Mouse (Mus musculus) intestine, postnatal 0 days (tissue): ENCODE data around the gene Slc9a4. TPM values are rescaled to one million over a fixed set of nuclear protein-coding genes. Genes with fewer than 3 reads are reported as not detected.
A peak's percentile ranks its signal among the peaks of the same experiment; 100 is the strongest.

ENCODE experiments used
- ATAC-seq: fragments of 200-750 bp; cut with Nextera tagmentation; 2 replicates; pipeline ENCODE4 v1.8.0; 2017; ENCODE audit warnings: mild to moderate bottlenecking, moderate TSS enrichment, moderate library complexity
- H3K27ac ChIP-seq: fragments of 300-500 bp; sonication (generic); 2 replicates; pipeline ENCODE4 v1.5.1; 2014; ENCODE audit warnings: mild to moderate bottlenecking, low read depth, low read length, moderate library complexity
- H3K27me3 ChIP-seq: fragments of 300-500 bp; sonication (generic); replicated peaks from 2 replicates; pipeline ENCODE4 v1.6.1; 2014; ENCODE audit warnings: low read length, mixed read lengths; ENCODE audit not compliant: control insufficient read depth, insufficient read depth
- H3K36me3 ChIP-seq: fragments of 300-500 bp; sonication (generic); 2 replicates; pipeline ENCODE4 v1.6.1; 2014; ENCODE audit warnings: mild to moderate bottlenecking, moderate library complexity; ENCODE audit not compliant: control insufficient read depth, insufficient read depth
- H3K4me1 ChIP-seq: fragments of 300-500 bp; sonication (generic); replicated peaks from 2 replicates; pipeline ENCODE4 v1.6.1; 2014; ENCODE audit warnings: antibody characterized with exemption, low read length, mixed read lengths; ENCODE audit not compliant: control insufficient read depth, insufficient read depth
- H3K4me2 ChIP-seq: fragments of 300-500 bp; sonication (generic); replicated peaks from 2 replicates; pipeline ENCODE4 v1.6.1; 2014; ENCODE audit warnings: low read depth, mild to moderate bottlenecking, moderate library complexity
- H3K4me3 ChIP-seq: fragments of 300-500 bp; sonication (generic); 2 replicates; pipeline ENCODE4 v1.5.1; 2014; ENCODE audit warnings: low read depth, low read length
- H3K9ac ChIP-seq: fragments of 300-500 bp; sonication (generic); 2 replicates; pipeline ENCODE4 v1.6.1; 2014; ENCODE audit warnings: mild to moderate bottlenecking, low read depth, low read length
- H3K9me3 ChIP-seq: fragments of 300-500 bp; sonication (generic); 2 replicates; pipeline ENCODE4 v1.6.1; 2016; ENCODE audit warnings: mixed run types; ENCODE audit not compliant: control insufficient read depth
- CTCF ChIP-seq: sonication (generic); IDR thresholded peaks from 2 replicates; pipeline ENCODE4 v1.5.1; 2016; ENCODE audit warnings: low read depth, mild to moderate bottlenecking, control low read depth, antibody characterized with exemption, moderate library complexity
- WGBS: fragments of 180-500 bp; shearing (Covaris S2); extraction: QIAGEN DNeasy Blood & Tissue Kit; methylation state at CpG from one replicate; pipeline ENCODE4 v1.1.7; 2014; 5-methylcytosine and 5-hydroxymethylcytosine counted together
- polyA plus RNA-seq: library from polyadenylated mRNA; unstranded; fragments of >200 nt; fragmentation: Nextera tagmentation; extraction: Ambion mirVana; gene quantifications from 2 replicates; pipeline ENCODE4 v1.2.1, GENCODE M21; 2015

The Slc9a4 gene
- polyA plus RNA-seq, 1 experiment from 2014 or later = 0.20 TPM

DNA sequence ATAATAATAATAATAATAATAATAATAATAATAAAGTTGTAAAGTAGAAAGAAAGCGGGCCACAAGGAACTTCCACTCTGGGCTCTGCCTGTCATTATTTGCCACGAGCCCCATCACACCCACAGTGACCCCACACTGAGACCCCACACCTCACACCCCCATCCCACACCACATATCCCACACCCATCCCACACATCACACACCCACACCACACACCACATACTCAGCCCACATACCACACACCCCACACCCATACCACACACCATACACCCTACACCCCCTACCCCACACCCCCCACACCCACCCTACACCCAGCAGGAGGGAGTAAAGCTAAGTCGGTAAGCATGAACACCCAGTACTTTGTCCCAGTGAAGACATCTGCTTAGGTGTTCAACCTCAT is 21.6 kb downstream of the Slc9a4 start:
- no peaks in the 10 kb centered on the region for H3K27me3 ChIP-seq
- ATAC-seq = no peak
- no peak overlapping the region for H3K27ac ChIP-seq
- no peak for TF ChIP-seq CTCF
- no peak overlapping the region for H3K4me2 ChIP-seq
- 85% methylated on average over 3 of the region's 3 CpGs for WGBS
- H3K36me3 ChIP-seq = no peaks in the 10 kb centered on the region
- no peak overlapping the region for H3K9ac ChIP-seq
- no peaks in the 10 kb centered on the region for H3K4me1 ChIP-seq
- H3K4me3 ChIP-seq = no peak overlapping the region
- H3K9me3 ChIP-seq = no peaks in the 10 kb centered on the region

DNA sequence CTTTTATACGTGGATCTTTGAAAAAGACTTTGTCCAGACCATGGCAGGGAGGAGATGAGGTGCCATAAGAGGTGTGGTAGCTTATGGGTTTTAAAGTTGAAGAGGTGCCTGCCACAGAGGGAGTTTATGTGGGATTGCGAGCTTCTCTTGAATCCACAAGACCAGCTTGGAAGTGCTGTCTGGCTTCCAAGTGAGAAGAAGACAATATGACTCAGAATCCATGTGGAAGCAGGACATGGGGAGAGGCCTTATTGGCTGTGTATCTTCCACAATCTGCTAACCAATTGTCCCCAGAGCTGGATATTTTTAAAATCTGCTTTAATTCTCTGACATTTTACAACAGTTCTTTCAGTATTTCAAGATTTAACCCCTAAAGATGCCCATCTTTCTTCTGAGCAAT is 33.3 kb downstream of the Slc9a4 start:
- H3K9me3 ChIP-seq = no peaks in the 10 kb centered on the region
- WGBS = 90% methylated on average over 2 of the region's 2 CpGs
- no peak overlapping the region for H3K4me2 ChIP-seq
- H3K27me3 ChIP-seq = no peaks in the 10 kb centered on the region
- no peak overlapping the region for H3K4me3 ChIP-seq
- no peaks in the 10 kb centered on the region for H3K36me3 ChIP-seq
- H3K4me1 ChIP-seq = no peaks in the 10 kb centered on the region
- H3K9ac ChIP-seq = no peak overlapping the region
- no peak for ATAC-seq
- H3K27ac ChIP-seq = no peak overlapping the region
- TF ChIP-seq CTCF = no peak

DNA sequence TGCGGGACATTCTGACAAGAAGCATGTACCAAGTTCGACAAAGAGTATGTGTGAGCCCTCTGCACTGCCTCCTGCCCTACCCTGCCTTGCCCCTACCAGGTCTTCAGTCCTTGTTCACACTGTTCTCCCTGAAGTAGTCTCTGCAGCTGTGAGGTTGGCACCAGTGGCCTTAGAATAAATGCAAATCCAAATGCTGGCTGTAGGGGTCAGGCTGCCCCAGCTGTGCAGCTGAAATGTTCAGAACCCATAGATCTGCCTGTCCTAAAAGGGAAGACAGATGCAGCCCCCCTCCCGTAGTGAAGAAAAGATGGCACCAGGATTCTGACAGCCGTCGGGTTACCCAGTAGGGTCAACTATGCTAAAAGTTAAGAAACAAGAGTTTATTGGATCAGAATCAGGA is 39.2 kb downstream of the Slc9a4 start:
- peak; percentile 78 for TF ChIP-seq CTCF
- no peak overlapping the region for H3K4me2 ChIP-seq
- H3K4me3 ChIP-seq = no peak overlapping the region
- H3K27me3 ChIP-seq = no peaks in the 10 kb centered on the region
- no peak overlapping the region for H3K9ac ChIP-seq
- no peaks in the 10 kb centered on the region for H3K4me1 ChIP-seq
- no peak overlapping the region for H3K27ac ChIP-seq
- WGBS = 80% methylated on average over 5 of the region's 5 CpGs
- H3K36me3 ChIP-seq = no peaks in the 10 kb centered on the region
- no peaks in the 10 kb centered on the region for H3K9me3 ChIP-seq
- ATAC-seq = no peak

DNA sequence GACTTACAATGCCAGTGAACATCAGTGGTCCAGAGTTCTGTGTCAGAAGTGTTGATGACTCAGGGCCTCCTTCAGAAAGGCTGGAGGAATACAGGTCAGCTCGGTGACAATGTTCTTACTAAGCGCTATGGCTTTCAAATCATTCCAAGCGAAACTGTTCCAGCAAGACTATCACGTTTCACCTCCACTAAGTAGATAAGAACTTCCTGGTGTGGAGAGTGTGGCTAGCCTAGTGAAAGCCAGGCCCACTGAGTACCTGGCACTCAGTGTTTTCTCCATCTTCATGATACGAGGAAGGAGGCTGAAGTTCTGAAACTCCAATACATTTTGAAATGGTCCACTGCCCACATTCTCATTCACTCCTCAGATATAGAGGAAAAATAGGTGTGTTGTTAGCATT is 40.0 kb downstream of the Slc9a4 start:
- no peaks in the 10 kb centered on the region for H3K4me1 ChIP-seq
- no peak for TF ChIP-seq CTCF

DNA sequence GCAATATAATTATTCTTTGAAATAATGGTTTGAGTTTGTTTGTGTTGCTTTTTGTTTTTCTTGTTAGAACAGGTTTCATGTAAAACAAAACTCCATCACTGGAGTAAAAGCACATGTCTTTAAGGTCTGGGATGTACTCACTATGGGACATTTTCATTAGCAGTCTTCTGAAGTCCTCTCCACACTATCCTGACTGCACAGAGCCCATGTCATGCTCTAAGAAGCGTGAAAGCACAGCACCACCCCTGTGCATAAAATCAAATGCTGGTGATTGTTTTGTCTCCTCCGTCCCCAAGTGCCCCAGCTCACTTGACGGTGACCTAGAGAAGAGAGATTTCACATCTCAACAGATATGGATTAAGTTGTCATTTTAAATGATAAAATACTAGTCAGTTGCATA is 45.1 kb downstream of the Slc9a4 start:
- no peaks in the 10 kb centered on the region for H3K36me3 ChIP-seq
- H3K4me2 ChIP-seq = no peak overlapping the region
- ATAC-seq = no peak
- H3K4me1 ChIP-seq = no peaks in the 10 kb centered on the region
- no peaks in the 10 kb centered on the region for H3K9me3 ChIP-seq
- no peak overlapping the region for H3K27ac ChIP-seq
- no peaks in the 10 kb centered on the region for H3K27me3 ChIP-seq
- H3K9ac ChIP-seq = no peak overlapping the region
- 75% methylated on average over 3 of the region's 3 CpGs for WGBS
- no peak for TF ChIP-seq CTCF
- no peak overlapping the region for H3K4me3 ChIP-seq

More for the DNA sequence above, 40.0 kb downstream of the Slc9a4 start:
- Histone ChIP-seq H3K36me3 (no peaks in the 10 kb centered on the region), H3K9ac (no peak overlapping the region), H3K4me3 (no peak overlapping the region), H3K27me3 (no peaks in the 10 kb centered on the region), H3K27ac (no peak overlapping the region), H3K4me2 (no peak overlapping the region), H3K9me3 (no peaks in the 10 kb centered on the region)
- WGBS = 53% methylated on average over 5 of the region's 5 CpGs
- peak; percentile 45; the same call in 1 of the 2 replicates for ATAC-seq

DNA sequence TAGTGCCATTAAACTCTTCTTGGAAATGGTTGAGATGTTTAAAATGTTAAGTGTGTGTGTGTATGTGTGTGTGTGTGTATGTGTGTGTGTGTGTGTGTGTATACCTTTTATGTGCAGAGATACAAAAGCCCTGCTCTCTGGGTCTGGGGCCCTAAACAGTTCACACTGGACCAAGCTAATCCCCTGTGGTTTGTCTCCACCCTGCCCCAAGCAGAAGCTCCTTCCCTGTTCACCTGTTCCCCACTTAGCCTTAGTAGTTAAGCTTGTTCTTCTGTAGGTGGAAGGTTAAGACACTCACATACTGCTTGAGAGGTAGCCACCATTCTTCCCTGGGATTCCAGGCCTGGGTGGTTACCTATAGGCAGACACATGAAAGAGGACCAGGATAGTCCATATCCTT is 47.1 kb downstream of the Slc9a4 start:
- Histone ChIP-seq H3K4me1 (0 out of 2 replicates have a peak, but pooled peaks cover 4% of the 10 kb centered on the region), H3K4me2 (no peak overlapping the region), H3K27me3 (no peaks in the 10 kb centered on the region), H3K36me3 (no peaks in the 10 kb centered on the region), H3K9me3 (no peaks in the 10 kb centered on the region), H3K4me3 (no peak overlapping the region), H3K27ac (no peak overlapping the region), H3K9ac (no peak overlapping the region)
- ATAC-seq = no peak
- no peak for TF ChIP-seq CTCF

DNA sequence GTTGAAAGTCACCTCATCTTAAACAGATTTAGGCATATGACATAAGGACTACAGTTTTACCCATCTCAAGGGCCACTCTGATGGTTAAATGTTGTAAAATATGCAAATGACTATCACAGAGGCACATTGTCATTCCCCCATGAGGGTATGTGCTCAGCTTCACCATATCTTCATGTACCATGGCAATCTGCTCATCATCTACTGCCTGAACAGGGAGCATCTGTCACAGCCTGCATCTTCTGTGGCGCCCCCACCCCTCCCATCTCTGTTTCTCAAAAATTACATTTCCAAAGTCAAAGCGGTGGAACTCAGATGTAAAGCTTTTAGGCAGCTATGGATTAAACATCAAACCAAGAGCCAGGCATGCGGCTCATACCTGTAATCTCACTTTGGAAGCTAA is 48.6 kb downstream of the Slc9a4 start:
- H3K9me3 ChIP-seq = no peaks in the 10 kb centered on the region
- no peak for ATAC-seq
- no peak overlapping the region for H3K4me3 ChIP-seq
- no peak overlapping the region for H3K9ac ChIP-seq
- no peak overlapping the region for H3K27ac ChIP-seq
- H3K4me1 ChIP-seq = peaks cover 10% of the 10 kb centered on the region; the same call in 1 of the 2 replicates
- no peaks in the 10 kb centered on the region for H3K27me3 ChIP-seq
- TF ChIP-seq CTCF = no peak
- WGBS = 89% methylated on average over 3 of the region's 3 CpGs
- H3K4me2 ChIP-seq = no peak overlapping the region
- H3K36me3 ChIP-seq = no peaks in the 10 kb centered on the region
